Mouse (Mus musculus): ENCODE results near the gene Gnb3. TPM values are rescaled to one million over a fixed set of nuclear protein-coding genes. Genes with fewer than 3 reads are reported as not detected.
A peak's percentile ranks its signal among the peaks of the same experiment; 100 is the strongest.

Gene Gnb3
- polyA plus RNA-seq, 1 experiment from 2014 or later: 0.29 TPM

DNA sequence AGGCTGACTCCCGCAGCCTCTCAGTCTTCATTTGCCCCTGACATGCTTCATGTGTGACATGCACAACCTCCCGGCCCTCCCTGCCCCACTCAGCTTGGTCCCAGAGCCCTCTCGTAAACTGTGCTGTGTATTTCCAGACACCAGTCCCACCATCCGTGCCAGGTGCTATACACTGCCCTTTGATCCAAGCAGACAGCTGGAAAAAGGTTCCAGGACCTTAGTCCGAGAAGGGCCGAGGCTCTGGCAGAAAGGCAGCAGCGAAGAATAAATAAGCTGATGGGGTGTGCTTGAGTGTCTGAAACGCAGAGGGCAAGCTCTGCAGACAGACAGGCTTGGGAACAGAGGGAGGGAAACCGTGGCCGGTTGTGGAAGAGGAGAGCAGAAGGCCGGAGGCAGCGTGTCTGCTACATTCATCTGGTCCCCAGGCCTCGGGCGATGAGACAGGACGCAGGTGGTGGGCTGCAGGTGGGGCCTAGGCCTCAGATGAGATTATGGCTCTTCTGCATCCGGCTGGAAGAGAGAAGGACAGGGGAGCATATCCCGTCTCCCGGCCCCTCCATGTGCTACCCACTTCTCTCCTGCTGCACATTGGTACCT lies 25.8 kb upstream of the Gnb3 start:
- ATAC-seq (ENCODE audit: insufficient read depth): no peak
- Histone ChIP-seq H3K36me3 (replicated peaks) (no peaks in the 10 kb centered on the region), H3K9me3 (replicated peaks) (no peaks in the 10 kb centered on the region), H3K27ac (replicated peaks) (no peak overlapping the region), H3K4me1 (replicated peaks) (0 out of 2 replicates have a peak, but pooled peaks cover 5% of the 10 kb centered on the region), H3K27me3 (peaks cover 65% of the 10 kb centered on the region), H3K9ac (no peak overlapping the region), H3K4me2 (no peak overlapping the region), H3K4me3 (replicated peaks) (no peak overlapping the region)
- WGBS (ENCODE audit: insufficient replicate concordance): 62% methylated on average over 18 of the region's 18 CpGs

DNA sequence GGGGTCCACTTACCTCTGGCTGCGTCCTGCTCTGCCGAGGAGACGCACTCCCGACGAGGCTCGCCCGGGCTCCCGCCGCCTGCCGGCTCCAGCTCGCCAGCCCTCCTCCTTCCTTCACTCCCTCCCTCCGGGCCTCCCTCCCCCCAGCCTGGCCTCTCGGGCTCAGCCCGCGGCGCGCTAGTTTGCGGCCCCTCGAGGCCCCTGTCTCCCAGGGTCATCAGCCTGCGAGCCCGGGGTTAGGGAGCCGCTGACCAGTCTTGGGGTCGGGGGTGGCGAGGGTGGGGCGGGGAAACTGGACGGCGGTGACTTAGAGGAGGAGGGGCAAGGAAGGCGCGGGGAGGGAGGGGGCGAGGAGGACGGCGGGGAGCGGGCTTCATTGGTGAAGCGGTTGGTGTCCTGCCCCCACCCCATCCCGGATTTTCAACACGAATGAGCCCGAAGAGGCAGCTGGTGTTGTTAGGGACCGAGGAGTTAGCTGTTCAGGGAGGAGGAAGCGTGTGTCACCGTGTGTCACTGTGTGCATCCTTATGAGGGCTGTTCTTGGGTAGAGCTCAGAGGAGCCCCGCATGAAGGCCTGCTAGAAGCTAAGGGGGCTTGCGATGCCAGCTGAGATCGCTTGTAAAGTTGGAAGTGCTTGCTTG lies 23.7 kb upstream of the Gnb3 start, which contains the start of gene Gpr162:
Gene Gpr162 (minus strand): TSS at position 326 of the 641 bp plus-strand sequence.
- H3K4me3 ChIP-seq (replicated peaks): peak within 1 kb of the TSS; percentile 45
- H3K9ac ChIP-seq: no peak within 1 kb of the TSS; the same call in 1 of the 2 replicates
- H3K27me3 ChIP-seq: peaks cover 86% of the 10 kb centered on the region
- H3K9me3 ChIP-seq (replicated peaks): no peaks in the 10 kb centered on the region
- no peak within 1 kb of the TSS for H3K27ac ChIP-seq (replicated peaks)
- 0 out of 2 replicates have a peak, but pooled peaks cover 5% of the 10 kb centered on the region for H3K4me1 ChIP-seq (replicated peaks)
- under 1% methylated on average over 42 of the region's 43 CpGs for WGBS (ENCODE audit: insufficient replicate concordance)
- H3K36me3 ChIP-seq (replicated peaks): no peaks in the 10 kb centered on the region
- ATAC-seq (ENCODE audit: insufficient read depth): no peak
- peak within 1 kb of the TSS; percentile 69 for H3K4me2 ChIP-seq

- Histone ChIP-seq H3K4me2 (peak overlapping the region; percentile 69), H3K9ac (no peak overlapping the region), H3K9me3 (replicated peaks) (no peaks in the 10 kb centered on the region), H3K4me3 (replicated peaks) (peak overlapping the region; percentile 45), H3K27me3 (peaks cover 92% of the 10 kb centered on the region), H3K27ac (replicated peaks) (no peak overlapping the region), H3K4me1 (replicated peaks) (0 out of 2 replicates have a peak, but pooled peaks cover 5% of the 10 kb centered on the region), H3K36me3 (replicated peaks) (no peaks in the 10 kb centered on the region)
- 3% methylated on average over 9 of the region's 16 CpGs for WGBS (ENCODE audit: insufficient replicate concordance)
- no peak for ATAC-seq (ENCODE audit: insufficient read depth)
Measured at GRCm38 (mm10) chr6:124863125-124863657, 23.1 kb upstream of the Gnb3 start.

DNA sequence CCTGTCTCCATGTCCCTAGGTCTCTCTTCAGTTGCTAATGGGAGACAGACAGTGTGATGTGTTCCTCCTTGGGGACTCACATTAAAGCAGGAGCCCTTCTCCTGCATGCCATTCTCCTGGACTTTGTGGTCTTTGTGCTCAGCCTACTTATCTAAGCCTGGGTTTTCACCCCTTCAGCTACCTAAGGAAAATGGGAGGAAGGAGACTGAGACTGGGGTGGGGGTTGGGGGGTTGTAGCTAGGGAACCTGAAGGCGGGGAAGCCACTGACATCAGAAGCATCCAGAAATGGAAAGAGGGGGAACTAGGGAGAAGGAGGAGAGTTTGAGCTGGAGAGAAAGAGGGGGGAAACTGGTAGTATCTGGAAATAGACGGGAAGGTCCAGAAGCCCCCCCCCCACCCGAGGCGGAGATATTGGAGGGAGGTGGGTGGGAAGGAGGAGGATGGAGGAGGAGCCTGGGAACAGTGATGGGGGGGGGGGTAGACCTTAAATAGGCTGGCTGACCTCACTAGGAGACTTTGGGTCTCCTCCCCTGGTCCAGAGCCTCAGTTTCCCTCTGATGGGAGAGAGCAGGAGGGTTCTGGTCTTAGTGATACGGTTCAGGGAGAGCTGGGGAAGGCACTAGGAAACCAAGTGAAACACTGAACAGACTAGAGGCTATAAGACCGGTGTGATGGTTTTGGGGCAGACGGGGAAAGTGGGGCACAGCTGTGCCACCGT lies 22.5 kb upstream of the Gnb3 start:
- Histone ChIP-seq H3K27ac (replicated peaks) (no peak overlapping the region), H3K27me3 (peaks cover 98% of the 10 kb centered on the region), H3K4me3 (replicated peaks) (no peak overlapping the region), H3K9ac (no peak overlapping the region), H3K4me1 (replicated peaks) (peaks cover 6% of the 10 kb centered on the region; the same call in 1 of the 2 replicates), H3K4me2 (no peak overlapping the region), H3K36me3 (replicated peaks) (no peaks in the 10 kb centered on the region), H3K9me3 (replicated peaks) (no peaks in the 10 kb centered on the region)
- no peak for ATAC-seq (ENCODE audit: insufficient read depth)
- WGBS (ENCODE audit: insufficient replicate concordance): 12% methylated on average over 8 of the region's 8 CpGs

DNA sequence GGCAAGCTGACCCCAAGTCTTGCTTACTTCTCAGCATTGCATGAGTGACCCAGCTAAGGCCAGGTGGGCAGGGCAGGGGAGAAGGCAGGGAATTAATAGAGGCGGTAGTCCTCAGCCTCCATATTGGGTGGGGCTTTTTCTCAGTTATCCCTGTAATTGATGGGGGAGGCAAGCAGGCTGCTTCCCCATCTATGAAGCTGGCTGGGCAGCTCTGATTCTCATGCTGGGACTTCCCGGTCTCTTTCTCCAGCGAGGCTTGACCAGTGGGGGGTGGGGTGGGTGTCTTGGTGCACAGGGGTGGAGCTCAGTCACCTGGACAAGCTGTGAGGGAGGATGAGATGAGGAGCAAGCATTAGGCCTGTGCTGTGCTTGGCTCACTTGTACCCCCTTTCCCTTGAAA lies 21.7 kb upstream of the Gnb3 start:
- Histone ChIP-seq H3K4me1 (replicated peaks) (peaks cover 14% of the 10 kb centered on the region; the same call in 1 of the 2 replicates), H3K36me3 (replicated peaks) (no peaks in the 10 kb centered on the region), H3K9ac (no peak overlapping the region), H3K4me2 (no peak overlapping the region), H3K27me3 (peaks cover 98% of the 10 kb centered on the region), H3K9me3 (replicated peaks) (no peaks in the 10 kb centered on the region), H3K4me3 (replicated peaks) (no peak overlapping the region), H3K27ac (replicated peaks) (no peak overlapping the region)
- no peak for ATAC-seq (ENCODE audit: insufficient read depth)
- 41% methylated on average over 3 of the region's 3 CpGs for WGBS (ENCODE audit: insufficient replicate concordance)

DNA sequence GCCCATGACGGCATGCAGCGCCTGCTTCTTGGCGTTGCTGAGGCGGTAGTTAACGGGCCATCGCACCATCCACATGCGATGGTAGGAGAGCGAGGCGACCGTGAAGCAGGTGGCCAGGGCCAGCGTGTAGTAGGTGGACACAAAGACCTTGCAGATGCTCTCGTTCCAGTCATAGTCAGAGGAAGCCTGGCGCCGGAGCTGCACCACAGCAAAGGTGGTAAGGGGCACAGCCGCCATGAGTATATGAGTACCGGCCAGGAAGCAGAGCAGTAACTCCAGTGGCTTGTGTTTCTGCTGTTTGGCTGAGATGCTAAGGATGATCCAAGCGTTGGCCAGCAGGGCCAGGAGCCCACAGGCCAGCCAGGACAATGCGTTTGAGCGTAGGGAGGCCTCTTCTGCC lies 21.2 kb upstream of the Gnb3 start:
- Histone ChIP-seq H3K36me3 (replicated peaks) (no peaks in the 10 kb centered on the region), H3K4me1 (replicated peaks) (peaks cover 14% of the 10 kb centered on the region; the same call in 1 of the 2 replicates), H3K27me3 (peaks cover 100% of the 10 kb centered on the region), H3K9ac (no peak overlapping the region), H3K9me3 (replicated peaks) (no peaks in the 10 kb centered on the region), H3K4me3 (replicated peaks) (no peak overlapping the region), H3K27ac (replicated peaks) (no peak overlapping the region), H3K4me2 (no peak overlapping the region)
- ATAC-seq (ENCODE audit: insufficient read depth): no peak
- WGBS (ENCODE audit: insufficient replicate concordance): 71% methylated on average over 19 of the region's 19 CpGs

GRCm38 (mm10) chr6:124860511-124860910 lies 20.4 kb upstream of the Gnb3 start:
- Histone ChIP-seq H3K4me3 (replicated peaks) (no peak overlapping the region), H3K4me2 (no peak overlapping the region), H3K27ac (replicated peaks) (no peak overlapping the region), H3K9ac (no peak overlapping the region), H3K36me3 (replicated peaks) (no peaks in the 10 kb centered on the region), H3K27me3 (peaks cover 100% of the 10 kb centered on the region), H3K4me1 (replicated peaks) (peaks cover 14% of the 10 kb centered on the region; the same call in 1 of the 2 replicates), H3K9me3 (replicated peaks) (no peaks in the 10 kb centered on the region)
- ATAC-seq (ENCODE audit: insufficient read depth): no peak
- WGBS (ENCODE audit: insufficient replicate concordance): 76% methylated on average over 9 of the region's 9 CpGs

DNA sequence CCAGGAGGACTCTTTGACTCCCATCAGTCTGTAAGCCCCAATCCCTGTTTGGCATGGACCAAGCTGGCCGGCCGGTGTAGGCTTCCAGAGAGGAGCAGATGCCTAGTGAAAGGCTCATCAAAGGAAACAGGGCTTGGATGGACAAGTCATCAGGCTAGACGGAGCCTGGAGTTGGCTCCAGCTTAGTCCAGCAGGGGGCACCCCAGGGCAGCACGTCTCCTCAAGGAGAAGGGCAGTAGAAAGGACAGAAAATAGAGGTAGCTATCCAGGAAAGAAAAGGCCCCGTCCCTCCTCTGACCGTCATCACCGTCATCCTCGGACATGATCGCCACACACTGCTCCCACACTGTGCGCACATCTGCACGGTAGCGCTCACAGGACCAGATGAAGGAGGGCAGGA lies 19.6 kb upstream of the Gnb3 start:
- no peak overlapping the region for H3K9ac ChIP-seq
- H3K27me3 ChIP-seq: peaks cover 100% of the 10 kb centered on the region
- no peaks in the 10 kb centered on the region for H3K36me3 ChIP-seq (replicated peaks)
- WGBS (ENCODE audit: insufficient replicate concordance): 4% methylated on average over 12 of the region's 12 CpGs
- ATAC-seq (ENCODE audit: insufficient read depth): 0 out of 2 replicates have a peak, but pooled peaks have one; percentile 22
- peaks cover 14% of the 10 kb centered on the region; the same call in 1 of the 2 replicates for H3K4me1 ChIP-seq (replicated peaks)
- no peaks in the 10 kb centered on the region for H3K9me3 ChIP-seq (replicated peaks)
- H3K4me2 ChIP-seq: no peak overlapping the region
- no peak overlapping the region for H3K4me3 ChIP-seq (replicated peaks)
- H3K27ac ChIP-seq (replicated peaks): no peak overlapping the region

GRCm38 (mm10) chr6:124858561-124859318 lies 18.7 kb upstream of the Gnb3 start:
- Histone ChIP-seq H3K36me3 (replicated peaks) (no peaks in the 10 kb centered on the region), H3K9me3 (replicated peaks) (no peaks in the 10 kb centered on the region), H3K9ac (no peak overlapping the region), H3K27me3 (peaks cover 92% of the 10 kb centered on the region), H3K27ac (replicated peaks) (no peak overlapping the region), H3K4me2 (no peak overlapping the region), H3K4me3 (replicated peaks) (no peak overlapping the region), H3K4me1 (replicated peaks) (peaks cover 14% of the 10 kb centered on the region; the same call in 1 of the 2 replicates)
- 59% methylated on average over 28 of the region's 28 CpGs for WGBS (ENCODE audit: insufficient replicate concordance)
- ATAC-seq (ENCODE audit: insufficient read depth): no peak

DNA sequence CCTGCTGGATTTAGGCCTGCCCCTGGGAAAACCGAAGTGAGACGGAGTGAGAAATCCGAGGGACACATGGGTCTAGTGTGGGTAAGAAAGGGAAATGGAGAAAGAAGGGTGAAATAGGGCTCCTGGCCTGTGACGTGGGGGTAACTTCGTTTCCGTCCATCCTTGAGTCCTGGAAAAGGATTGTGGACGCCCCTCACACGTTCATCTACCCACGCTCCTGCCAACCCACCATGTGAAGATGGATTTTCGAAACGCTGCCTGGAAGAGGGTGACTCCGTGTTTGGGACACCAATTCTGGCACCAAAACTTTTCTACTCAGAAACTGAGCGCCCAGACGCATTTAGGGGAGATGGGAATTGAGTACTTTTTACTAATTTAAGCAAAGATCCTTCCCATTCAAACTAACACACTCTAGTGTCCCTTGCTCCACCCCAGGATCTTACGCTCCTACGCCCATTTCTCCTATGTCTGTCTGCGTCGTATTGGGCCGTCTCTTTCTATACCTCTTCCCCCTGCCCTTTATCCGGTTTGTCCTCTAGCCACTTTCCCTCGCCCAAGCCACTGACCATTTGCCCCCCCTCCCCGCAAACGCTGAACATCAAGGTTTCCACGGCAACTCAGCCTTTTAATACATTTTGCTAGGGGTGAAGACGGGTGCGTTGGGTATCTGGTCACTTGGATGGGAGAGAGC lies 17.9 kb upstream of the Gnb3 start:
- Histone ChIP-seq H3K4me3 (replicated peaks) (no peak overlapping the region), H3K36me3 (replicated peaks) (no peaks in the 10 kb centered on the region), H3K27me3 (peaks cover 84% of the 10 kb centered on the region), H3K27ac (replicated peaks) (no peak overlapping the region), H3K4me2 (no peak overlapping the region), H3K9me3 (replicated peaks) (no peaks in the 10 kb centered on the region), H3K4me1 (replicated peaks) (peaks cover 9% of the 10 kb centered on the region; the same call in 1 of the 2 replicates), H3K9ac (no peak overlapping the region)
- ATAC-seq (ENCODE audit: insufficient read depth): no peak
- WGBS (ENCODE audit: insufficient replicate concordance): 23% methylated on average over 26 of the region's 26 CpGs

All from liver, embryonic 15.5 days (tissue).